ENCODE assay signal across 12 mouse cellular contexts in genomic region chr2:166125492-166126252, GRCm38 (mm10). TPM values are rescaled to one million over a fixed set of nuclear protein-coding genes. Genes with fewer than 3 reads are reported as not detected.
A peak's percentile ranks its signal among the peaks of the same experiment; 100 is the strongest.
DNase-seq lines count a peak whose midpoint lies in the region; ATAC-seq lines count a peak whose summit lies in the region.
"Had no signal": no experiment of that assay in that cellular context is flagged by ENCODE, and none has a peak within 500 bp of the region (broad histone marks: within the 10 kb centered on the region; RNA-seq: fewer than 3 reads in every experiment).

No protein-coding gene starts in this region.

- ATAC-seq in kidney, embryonic 14.5 days (ENCODE audit: low FRiP score, low TSS enrichment) = no peak
- ATAC-seq in inflammation-experienced regulatory T-cells, adult 6 months = peak; percentile 83

- peaks cover 4% of the 10 kb centered on the region for H3K4me1 ChIP-seq in kidney, embryonic 14.5 days (ENCODE audit: control insufficient read depth, insufficient read depth, low read length)
- H3K4me1 ChIP-seq: liver, embryonic 13.5 days had no signal

- no peaks in the 10 kb centered on the region for H3K27me3 ChIP-seq in kidney, embryonic 14.5 days (ENCODE audit: control insufficient read depth, insufficient read depth, low read length)
- H3K27me3 ChIP-seq: liver, embryonic 13.5 days; neural tube, embryonic 13.5 days had no signal

- H3K4me2 ChIP-seq in kidney, embryonic 14.5 days (replicated peaks; ENCODE audit: low read depth, low read length) = no peak overlapping the region
- H3K4me2 ChIP-seq: liver, embryonic 13.5 days; neural tube, embryonic 13.5 days had no signal

- no peaks in the 10 kb centered on the region for H3K9me3 ChIP-seq in kidney, embryonic 14.5 days (ENCODE audit: control insufficient read depth, low read length)
- H3K9me3 ChIP-seq: liver, embryonic 13.5 days; neural tube, embryonic 13.5 days had no signal

- DNase-seq in kidney, adult 8-10 months = peak; percentile 53 to 54
- DNase-seq in ES-CJ7 (ENCODE audit: low read depth, low spot score) = peak; percentile 87
- peak; percentile 4 to 17 for DNase-seq in thymus, postnatal 10 days (ENCODE audit: low spot score in 2 of 2)
- DNase-seq in urinary bladder, adult 18-20 months (ENCODE audit: low spot score in 2 of 2) = no peak
- no peak for DNase-seq in left cerebral cortex, adult 9 months (ENCODE audit: low spot score in 2 of 2)
- DNase-seq in ovary, postnatal 10 days (ENCODE audit: low spot score) = no peak
- DNase-seq: gastrocnemius, postnatal 14 days; heart, postnatal 36 days; liver, embryonic 13.5 days had no signal

- no peak overlapping the region for H3K4me3 ChIP-seq in kidney, embryonic 14.5 days (ENCODE audit: low read length)
- H3K4me3 ChIP-seq: liver, embryonic 13.5 days; neural tube, embryonic 13.5 days had no signal

- H3K36me3 ChIP-seq in kidney, embryonic 14.5 days (ENCODE audit: control insufficient read depth, insufficient read depth, low read length) = peaks cover 6% of the 10 kb centered on the region
- H3K36me3 ChIP-seq: liver, embryonic 13.5 days had no signal

- no peak overlapping the region for H3K27ac ChIP-seq in kidney, embryonic 14.5 days (ENCODE audit: low read depth, low read length)
- H3K27ac ChIP-seq: liver, embryonic 13.5 days; neural tube, embryonic 13.5 days had no signal

- no peak overlapping the region for H3K9ac ChIP-seq in kidney, embryonic 14.5 days (ENCODE audit: low read depth, low read length)
- H3K9ac ChIP-seq: liver, embryonic 13.5 days; neural tube, embryonic 13.5 days had no signal

- WGBS in kidney, embryonic 14.5 days = 51% methylated on average over 13 of the region's 13 CpGs

RNA-seq across cellular contexts. Expression of gene Sulf2, which starts 29.8 kb away (rescaled TPM):
- 69.3 and 80.4 TPM in 2 replicates for polyA plus RNA-seq in kidney, embryonic 14.5 days (2014; fragmentation: Nextera tagmentation; extraction: Ambion mirVana)
- 1 to 10 TPM; 2.5 to 3.3 (median 2.8) TPM for polyA plus RNA-seq in inflammation-experienced regulatory T-cells, adult 6 months (2017; shearing (Covaris generic))

Comparison
In these comparisons a context has a peak if more than half of its experiments do, and no peak if none do; other contexts are left out.
1. DNase-seq: peak in kidney, adult 8-10 months (2 of 2), ES-CJ7 (single experiment) and thymus, postnatal 10 days (2 of 2); none in urinary bladder, adult 18-20 months (0 of 2), left cerebral cortex, adult 9 months (0 of 2) and ovary, postnatal 10 days (single experiment).
2. RNA of gene Sulf2, which starts 29.8 kb away (polyA plus RNA-seq): 69.3 to 80.4 TPM in kidney, embryonic 14.5 days; 2.5 to 3.3 TPM in inflammation-experienced regulatory T-cells, adult 6 months; every median in the first group is over 10 times any median in the second.